Mouse (Mus musculus) cerebellum, adult 18-20 months (tissue): Measurements from ENCODE around the gene Pgm1.

Source experiments
- DNase-seq, 2 experiments: peaks; one replicate each; pipeline ENCODE4 v3.0.0; 2021

The Pgm1 gene

GRCm38 (mm10) chr4:99958084-99958815 is 29.0 kb downstream of the Pgm1 start:
- DNase-seq: no peak

DNA sequence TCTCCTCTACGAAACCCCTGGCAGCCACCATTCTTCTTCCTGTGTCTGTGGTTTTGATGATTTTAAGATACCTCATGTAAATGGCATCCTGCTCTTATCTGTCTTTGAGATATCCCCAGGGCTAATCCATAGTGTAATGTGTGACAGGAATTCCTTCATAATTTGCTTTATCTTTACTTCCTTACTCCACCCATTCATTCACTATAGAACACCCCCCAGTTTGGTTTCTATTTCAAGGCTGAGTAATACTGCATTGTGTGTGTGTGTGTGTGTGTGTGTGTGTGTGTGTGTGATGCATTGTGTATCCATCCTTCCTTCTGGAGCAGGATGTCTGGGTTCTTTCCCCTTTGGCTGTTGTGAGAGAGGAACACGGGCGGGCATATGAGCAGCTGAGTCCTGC is 30.1 kb downstream of the Pgm1 start:
- DNase-seq: no peak

DNA sequence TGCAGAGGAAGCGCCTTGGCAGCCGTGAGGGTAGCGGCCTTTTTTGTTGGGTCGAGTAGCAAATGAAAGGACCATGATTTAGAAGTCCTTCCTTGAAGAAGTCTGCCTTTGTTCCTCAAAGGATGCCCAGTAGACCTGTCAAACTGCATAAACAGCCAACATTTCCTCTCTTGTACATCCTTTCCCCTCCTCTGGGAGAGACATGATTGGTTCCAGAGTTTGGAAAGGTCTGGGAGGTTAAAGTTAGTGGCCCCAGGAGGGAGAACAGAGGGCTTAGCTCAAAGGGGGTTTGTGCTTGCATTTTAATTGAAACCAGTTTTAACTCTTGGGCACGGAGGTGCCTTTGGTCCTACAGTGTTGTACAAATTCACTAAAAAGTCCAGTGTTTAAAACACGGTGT is 37.3 kb downstream of the Pgm1 start:
- no peak for DNase-seq

DNA sequence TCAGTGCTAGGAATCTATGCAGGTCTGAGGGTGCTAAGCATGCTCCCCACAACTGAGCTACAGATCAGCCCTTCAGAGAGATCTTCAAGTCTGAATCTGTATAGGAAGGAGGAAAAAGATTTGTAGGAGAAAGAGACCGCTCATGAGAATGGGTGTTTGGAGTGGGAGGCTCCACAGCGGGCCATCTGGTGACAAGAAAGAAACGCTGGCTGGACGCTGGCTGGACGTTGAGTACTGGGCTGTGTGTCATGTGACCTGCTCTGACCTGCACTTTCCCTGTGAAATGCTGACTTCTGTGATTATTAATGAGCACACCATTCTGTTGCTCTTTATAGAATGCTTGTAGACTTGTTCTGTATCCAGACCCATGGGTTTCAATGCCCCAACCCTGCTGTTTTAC is 40.1 kb downstream of the Pgm1 start:
- no peak for DNase-seq

DNA sequence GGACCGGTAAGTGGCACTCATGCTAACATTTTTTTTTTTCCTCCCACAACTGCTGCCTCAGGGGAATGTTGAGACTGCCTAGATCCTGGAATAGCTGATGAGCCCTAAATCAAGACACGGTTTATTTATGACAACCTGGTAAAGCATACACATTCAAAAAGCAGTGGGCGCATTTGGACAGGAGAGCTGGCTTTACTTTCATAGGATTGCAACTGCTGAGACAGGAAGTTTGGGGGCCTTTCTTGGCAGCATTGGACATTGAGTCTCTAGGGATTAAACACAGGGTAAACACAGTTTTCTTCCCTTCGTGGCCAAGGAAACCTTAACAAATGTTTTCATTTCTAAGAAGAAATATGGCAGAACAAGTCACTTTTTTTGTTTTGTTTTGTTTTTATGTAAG is 40.9 kb downstream of the Pgm1 start:
- DNase-seq: no peak

DNA sequence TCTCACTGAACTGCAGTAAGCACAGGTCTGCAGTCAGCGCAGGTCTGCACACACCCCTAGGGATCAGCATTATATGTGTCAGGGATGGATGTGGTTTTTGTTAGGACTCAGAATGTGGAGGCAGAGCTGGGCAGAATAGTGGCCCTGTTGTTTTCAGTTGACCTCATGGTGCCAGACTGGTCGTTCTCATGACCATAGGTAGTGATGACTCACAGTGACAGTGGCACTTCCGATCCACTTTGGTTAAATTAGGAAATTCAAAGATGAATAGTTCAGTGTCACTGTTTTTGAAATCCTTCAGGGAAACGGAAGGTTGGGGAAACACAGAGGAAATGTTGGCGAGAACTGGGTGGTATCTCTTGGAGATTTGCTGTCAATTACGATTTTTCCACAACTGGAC is 43.7 kb downstream of the Pgm1 start:
- DNase-seq: no peak

- DNase-seq: peak; percentile 7 to 13
These were observed 44.7 kb downstream of the Pgm1 start for GRCm38 (mm10) chr4:99973931-99974330.

- no peak for DNase-seq
These were observed 45.2 kb downstream of the Pgm1 start for GRCm38 (mm10) chr4:99974375-99974774.

- no peak for DNase-seq
These were observed 50.1 kb downstream of the Pgm1 start for GRCm38 (mm10) chr4:99979326-99979725.

DNA sequence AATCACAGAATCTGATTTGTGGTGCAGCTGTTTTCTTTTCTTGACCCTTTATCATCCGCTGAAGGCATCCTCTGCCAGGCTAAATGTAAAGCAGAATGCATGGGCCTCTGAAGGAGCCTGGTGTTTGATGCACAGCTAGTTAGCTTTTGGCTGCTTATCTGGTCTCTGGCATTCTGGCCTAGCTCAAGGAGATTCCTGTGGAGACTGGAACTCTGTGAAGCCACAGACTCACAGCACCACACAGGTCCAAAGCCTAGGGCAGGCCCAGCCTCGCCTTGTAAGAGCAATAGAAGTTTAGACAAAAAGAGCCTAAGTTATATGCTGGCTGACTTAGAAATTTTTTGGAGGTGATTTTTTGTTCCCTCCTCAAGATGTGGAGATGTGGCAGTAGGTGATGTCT is 52.0 kb downstream of the Pgm1 start:
- no peak for DNase-seq

- no peak for DNase-seq
These were observed 54.6 kb downstream of the Pgm1 start for GRCm38 (mm10) chr4:99983652-99984368.

GRCm38 (mm10) chr4:99984369-99984752 is 55.1 kb downstream of the Pgm1 start:
- no peak for DNase-seq

DNA sequence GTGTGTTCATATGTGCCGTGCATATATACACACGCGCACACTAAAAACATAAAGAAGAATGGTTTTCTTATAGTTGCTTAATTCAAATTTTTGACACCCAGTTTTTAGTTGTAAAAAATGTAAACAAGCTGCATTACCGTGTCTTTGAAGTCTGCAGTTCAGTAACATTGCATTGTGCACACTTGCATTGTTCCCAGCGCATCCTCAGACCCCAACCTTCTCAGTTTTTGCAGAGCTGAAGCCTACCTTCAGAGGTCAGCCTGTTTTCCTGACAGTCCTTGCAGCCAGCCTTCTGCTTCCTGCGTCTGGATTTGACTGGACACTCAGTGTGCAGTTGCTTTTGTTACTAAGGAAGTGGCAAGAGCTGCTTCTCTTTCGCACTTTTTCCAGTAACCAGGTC is 55.9 kb downstream of the Pgm1 start:
- no peak for DNase-seq

- peak; percentile 19 to 23 for DNase-seq
These were observed 56.4 kb downstream of the Pgm1 start for GRCm38 (mm10) chr4:99985631-99986030.

- no peak for DNase-seq
These were observed 57.4 kb downstream of the Pgm1 start for GRCm38 (mm10) chr4:99986609-99987008.

DNA sequence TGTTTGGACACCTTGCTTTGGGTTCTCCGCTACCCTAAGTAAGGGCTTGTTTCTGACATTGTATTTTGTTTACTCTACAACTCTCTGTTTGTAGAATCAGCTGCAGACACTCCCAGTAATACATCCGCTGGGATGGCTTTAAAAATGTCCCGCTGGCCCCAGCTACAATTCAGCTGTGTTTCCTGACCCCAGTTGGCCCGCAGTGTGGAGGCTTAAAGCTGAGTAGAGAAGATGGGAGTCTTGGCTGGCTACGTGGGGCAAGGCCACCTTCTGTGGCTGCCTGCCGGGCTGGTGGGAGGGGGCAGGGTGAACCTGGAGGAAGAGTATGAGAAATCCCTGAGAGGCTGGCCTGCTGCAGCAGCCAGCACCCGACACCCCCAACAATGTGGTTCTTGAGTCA is 59.6 kb downstream of the Pgm1 start:
- no peak for DNase-seq

GRCm38 (mm10) chr4:100000971-100001370 is 71.8 kb downstream of the Pgm1 start:
- DNase-seq: no peak

DNA sequence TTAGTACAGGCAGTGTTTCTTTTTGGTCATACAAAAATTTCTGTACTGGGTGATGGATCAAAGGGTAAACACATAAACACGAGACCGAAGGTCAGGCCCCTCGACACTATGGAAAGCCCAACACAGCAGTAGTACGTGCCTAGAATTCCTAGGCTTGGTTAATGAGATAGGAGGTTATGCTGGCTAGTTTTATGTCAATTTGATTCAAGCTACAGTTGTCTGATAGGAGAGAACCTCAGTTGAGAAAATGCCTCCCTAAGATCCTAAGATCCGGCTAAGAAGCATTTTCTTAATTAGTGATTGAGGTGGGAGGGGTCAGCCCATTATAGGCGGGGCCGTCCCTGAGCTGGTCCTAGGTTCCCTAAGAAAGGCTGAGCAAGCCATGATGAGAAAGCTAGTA is 72.6 kb downstream of the Pgm1 start:
- no peak for DNase-seq

GRCm38 (mm10) chr4:100007721-100008120 is 78.5 kb downstream of the Pgm1 start:
- DNase-seq: no peak

- peak; percentile 56 to 68 for DNase-seq
These were observed 79.3 kb downstream of the Pgm1 start for GRCm38 (mm10) chr4:100008371-100009090.

GRCm38 (mm10) chr4:100009211-100009678 is 80.0 kb downstream of the Pgm1 start:
- DNase-seq: no peak

GRCm38 (mm10) chr4:100010916-100011315 is 81.7 kb downstream of the Pgm1 start:
- DNase-seq: no peak

GRCm38 (mm10) chr4:100011563-100011962 is 82.3 kb downstream of the Pgm1 start:
- no peak for DNase-seq
